Mouse (Mus musculus) heart, embryonic 16.5 days (tissue): ENCODE measurements around the gene Olfr288. TPM values are rescaled to one million over a fixed set of nuclear protein-coding genes. Genes with fewer than 3 reads are reported as not detected.

ENCODE experiments used
- ATAC-seq: fragments of 200-750 bp; cut with Nextera tagmentation; replicated peaks from 2 replicates; pipeline ENCODE4 v1.8.0; 2017; ENCODE audit warnings: moderate number of reproducible peaks; ENCODE audit not compliant: insufficient read depth, low FRiP score; ENCODE audit errors: extremely low read depth
- H3K27ac ChIP-seq: fragments of 300-500 bp; sonication (generic); 2 replicates; pipeline ENCODE4 v1.5.1; 2014; ENCODE audit warnings: mild to moderate bottlenecking, low read length, control low read depth, moderate library complexity
- H3K27me3 ChIP-seq: fragments of 300-500 bp; sonication (generic); 2 replicates; pipeline ENCODE4 v1.6.1; 2014; ENCODE audit warnings: low read length, mixed read lengths; ENCODE audit not compliant: control insufficient read depth, insufficient read depth
- H3K36me3 ChIP-seq: fragments of 300-500 bp; sonication (generic); 2 replicates; pipeline ENCODE4 v1.6.1; 2014; ENCODE audit not compliant: control insufficient read depth, insufficient read depth
- H3K4me1 ChIP-seq: fragments of 300-500 bp; sonication (generic); 2 replicates; pipeline ENCODE4 v1.6.1; 2014; ENCODE audit warnings: low read length, mixed read lengths; ENCODE audit not compliant: control insufficient read depth, insufficient read depth
- H3K4me2 ChIP-seq: fragments of 300-500 bp; sonication (generic); 2 replicates; pipeline ENCODE4 v1.6.1; 2014; ENCODE audit warnings: low read depth, mild to moderate bottlenecking, control low read depth, low read length
- H3K4me3 ChIP-seq: fragments of 300-500 bp; sonication (generic); 2 replicates; pipeline ENCODE4 v1.5.1; 2014; ENCODE audit warnings: mild to moderate bottlenecking, control low read depth, low read length
- H3K9ac ChIP-seq: fragments of 300-500 bp; sonication (generic); 2 replicates; pipeline ENCODE4 v1.6.1; 2014; ENCODE audit warnings: low read length, control low read depth
- H3K9me3 ChIP-seq: fragments of 300-500 bp; sonication (generic); replicated peaks from 2 replicates; pipeline ENCODE4 v1.6.1; 2016; ENCODE audit warnings: low read length; ENCODE audit not compliant: control insufficient read depth
- WGBS: fragments of 180-500 bp; shearing (Covaris S2); extraction: QIAGEN DNeasy Blood & Tissue Kit; methylation state at CpG from one replicate; pipeline ENCODE4 v1.1.7; 2014; 5-methylcytosine and 5-hydroxymethylcytosine counted together
- polyA plus RNA-seq: library from polyadenylated mRNA; unstranded; fragments of >200 nt; fragmentation: Nextera tagmentation; extraction: Ambion mirVana; gene quantifications from 2 replicates; pipeline ENCODE4 v1.2.1, GENCODE M21; 2015

Olfr288 gene
- polyA plus RNA-seq, 1 experiment from 2014 or later, result not detected

- WGBS, result 31% methylated on average over 7 of the region's 7 CpGs
- Histone ChIP-seq H3K27ac (no peak overlapping the region), H3K36me3 (no peaks in the 10 kb centered on the region), H3K4me2 (no peak overlapping the region), H3K27me3 (peaks cover 49% of the 10 kb centered on the region), H3K4me3 (no peak overlapping the region), H3K4me1 (peaks cover 11% of the 10 kb centered on the region; the same call in 1 of the 2 replicates), H3K9me3 (no peaks in the 10 kb centered on the region), H3K9ac (no peak overlapping the region)
- no peak for ATAC-seq
Observed at GRCm38 (mm10) chr15:98170365-98170764, 25.0 kb downstream of the Olfr288 start.

GRCm38 (mm10) chr15:98168622-98169004, 26.7 kb downstream of the Olfr288 start:
- peak overlapping the region; percentile 53 for H3K4me3 ChIP-seq
- H3K27me3 ChIP-seq, result peaks cover 52% of the 10 kb centered on the region
- H3K4me1 ChIP-seq, result peaks cover 11% of the 10 kb centered on the region; the same call in 1 of the 2 replicates
- no peak overlapping the region for H3K9ac ChIP-seq
- ATAC-seq, result no peak
- no peaks in the 10 kb centered on the region for H3K36me3 ChIP-seq
- WGBS, result 12% methylated on average over 19 of the region's 19 CpGs
- no peaks in the 10 kb centered on the region for H3K9me3 ChIP-seq
- no peak overlapping the region for H3K27ac ChIP-seq
- peak overlapping the region; percentile 69 for H3K4me2 ChIP-seq

- no peak overlapping the region for H3K27ac ChIP-seq
- 2% methylated on average over 69 of the region's 69 CpGs for WGBS
Observed at GRCm38 (mm10) chr15:98167645-98168621, 27.4 kb downstream of the Olfr288 start.

DNA sequence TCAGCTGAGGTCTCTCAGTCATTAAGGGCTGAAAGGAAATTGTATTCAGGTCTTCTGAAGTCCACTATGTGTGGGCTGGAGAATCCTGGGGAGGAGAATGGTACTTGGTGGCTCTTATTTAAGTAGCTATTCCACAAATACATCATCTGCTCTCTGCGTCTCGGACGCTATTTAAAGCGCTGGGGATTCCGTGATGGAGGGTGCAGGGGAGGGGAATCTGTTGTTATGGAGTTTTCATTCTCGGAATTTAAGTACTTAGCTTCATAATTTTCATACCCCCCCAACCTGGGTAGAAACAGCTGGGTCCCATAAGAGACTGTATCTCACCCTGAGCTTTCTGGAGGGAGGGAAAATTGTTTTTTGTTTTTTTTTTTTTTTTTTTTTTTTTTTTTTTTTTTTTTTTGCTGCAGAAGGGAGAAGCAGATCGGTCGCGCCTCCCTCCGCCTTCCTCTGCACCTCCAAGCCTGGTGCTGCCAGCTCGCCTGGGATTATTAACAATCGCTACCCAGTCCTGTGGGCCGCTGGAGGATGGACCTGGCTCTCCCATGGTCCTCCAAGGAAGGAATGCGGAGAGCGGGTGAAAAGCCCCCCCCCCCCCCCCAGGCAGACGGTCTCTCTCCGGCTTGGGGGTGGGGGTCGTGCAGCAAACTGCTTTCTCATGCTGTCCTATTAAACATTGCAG, 28.2 kb downstream of the Olfr288 start, which contains the start of gene Ccdc184:
Gene Ccdc184 (plus strand): TSS at position 196 of the 682 bp plus-strand sequence.
- Histone ChIP-seq H3K9ac (peak within 1 kb of the TSS; percentile 15), H3K4me3 (peak within 1 kb of the TSS; percentile 53), H3K36me3 (no peaks in the 10 kb centered on the region), H3K27me3 (peaks cover 44% of the 10 kb centered on the region), H3K4me2 (peak within 1 kb of the TSS; percentile 69), H3K4me1 (peaks cover 17% of the 10 kb centered on the region), H3K9me3 (no peaks in the 10 kb centered on the region), H3K27ac (no peak within 1 kb of the TSS)
- 0 out of 2 replicates have a peak, but pooled peaks have one; percentile 10 for ATAC-seq
- 4% methylated on average over 17 of the region's 18 CpGs for whole genome bisulfite sequencing

More at GRCm38 (mm10) chr15:98167645-98168621, 27.4 kb downstream of the Olfr288 start:
- peaks cover 11% of the 10 kb centered on the region; the same call in 1 of the 2 replicates for H3K4me1 ChIP-seq
- H3K4me2 ChIP-seq, result peak overlapping the region; percentile 69
- H3K36me3 ChIP-seq, result no peaks in the 10 kb centered on the region
- H3K4me3 ChIP-seq, result peak overlapping the region; percentile 53
- peaks cover 49% of the 10 kb centered on the region for H3K27me3 ChIP-seq
- peak; percentile 61 for ATAC-seq
- peak overlapping the region; percentile 15 for H3K9ac ChIP-seq
- no peaks in the 10 kb centered on the region for H3K9me3 ChIP-seq

DNA sequence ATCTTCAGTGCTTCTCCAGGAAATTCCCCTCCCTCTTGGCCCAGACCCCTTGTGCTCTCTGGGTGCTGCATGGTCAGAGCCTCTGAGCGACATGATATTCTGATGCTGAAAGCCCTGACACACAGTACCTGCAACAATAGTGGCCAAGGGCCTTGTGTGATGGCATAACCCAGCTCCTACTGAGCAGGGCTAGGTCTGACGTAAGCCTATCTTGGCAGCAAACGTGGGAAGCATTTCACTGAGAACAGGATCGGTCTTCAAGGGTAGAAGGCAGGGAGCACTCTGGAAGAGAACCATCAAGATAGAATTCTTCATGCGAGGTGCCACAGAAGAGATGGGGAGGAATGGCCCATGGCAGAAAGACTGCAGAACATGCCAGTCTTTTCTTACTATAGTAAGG, 29.8 kb downstream of the Olfr288 start, which contains the start of gene Asb8:
Gene Asb8 (minus strand): TSS at position 101 of the 400 bp plus-strand sequence.
- H3K9me3 ChIP-seq, result no peaks in the 10 kb centered on the region
- WGBS, result 80% methylated on average over 5 of the region's 5 CpGs

GRCm38 (mm10) chr15:98162561-98162960, 32.8 kb downstream of the Olfr288 start:
- H3K27me3 ChIP-seq, result peaks cover 15% of the 10 kb centered on the region
- no peaks in the 10 kb centered on the region for H3K36me3 ChIP-seq
- H3K4me3 ChIP-seq, result no peak overlapping the region
- 36% methylated on average over 4 of the region's 4 CpGs for WGBS
- H3K9ac ChIP-seq, result no peak overlapping the region; the same call in 1 of the 2 replicates
- H3K4me2 ChIP-seq, result no peak overlapping the region
- no peaks in the 10 kb centered on the region for H3K9me3 ChIP-seq
- H3K4me1 ChIP-seq, result peaks cover 13% of the 10 kb centered on the region
- H3K27ac ChIP-seq, result peak overlapping the region; percentile 45; the same call in 1 of the 2 replicates
- no peak for ATAC-seq

More for the DNA sequence above, 29.8 kb downstream of the Olfr288 start, which contains the start of gene Asb8:
- Histone ChIP-seq H3K4me3 (no peak within 1 kb of the TSS), H3K27ac (no peak within 1 kb of the TSS), H3K36me3 (no peaks in the 10 kb centered on the region), H3K4me1 (peaks cover 17% of the 10 kb centered on the region), H3K27me3 (peaks cover 41% of the 10 kb centered on the region), H3K4me2 (no peak within 1 kb of the TSS), H3K9ac (no peak within 1 kb of the TSS)
- ATAC-seq, result no peak

GRCm38 (mm10) chr15:98161026-98161805, 34.1 kb downstream of the Olfr288 start:
- WGBS, result 67% methylated on average over 19 of the region's 19 CpGs
- Histone ChIP-seq H3K4me1 (peaks cover 6% of the 10 kb centered on the region), H3K36me3 (no peaks in the 10 kb centered on the region), H3K27ac (no peak overlapping the region), H3K4me2 (no peak overlapping the region), H3K4me3 (no peak overlapping the region), H3K27me3 (peaks cover 8% of the 10 kb centered on the region), H3K9ac (no peak overlapping the region), H3K9me3 (no peaks in the 10 kb centered on the region)
- ATAC-seq, result no peak

GRCm38 (mm10) chr15:98157253-98157652, 38.1 kb downstream of the Olfr288 start:
- 47% methylated on average over 1 of the region's 1 CpGs for WGBS
- no peak overlapping the region for H3K4me3 ChIP-seq
- H3K9ac ChIP-seq, result no peak overlapping the region

More at GRCm38 (mm10) chr15:98157253-98157652, 38.1 kb downstream of the Olfr288 start:
- Histone ChIP-seq H3K4me2 (no peak overlapping the region), H3K27ac (no peak overlapping the region), H3K27me3 (no peaks in the 10 kb centered on the region), H3K4me1 (peaks cover 2% of the 10 kb centered on the region), H3K9me3 (no peaks in the 10 kb centered on the region), H3K36me3 (no peaks in the 10 kb centered on the region)
- ATAC-seq, result no peak
